Mouse (Mus musculus) brain, embryonic 18.5 days (tissue): ENCODE measurements around the gene H1f0.
A peak's percentile ranks its signal among the peaks of the same experiment; 100 is the strongest.

Experiments used
- DNase-seq: peaks from one replicate; pipeline ENCODE4 v3.0.0-alpha.2; 2012; ENCODE audit warnings: low read depth, low spot score

H1f0 gene

DNA sequence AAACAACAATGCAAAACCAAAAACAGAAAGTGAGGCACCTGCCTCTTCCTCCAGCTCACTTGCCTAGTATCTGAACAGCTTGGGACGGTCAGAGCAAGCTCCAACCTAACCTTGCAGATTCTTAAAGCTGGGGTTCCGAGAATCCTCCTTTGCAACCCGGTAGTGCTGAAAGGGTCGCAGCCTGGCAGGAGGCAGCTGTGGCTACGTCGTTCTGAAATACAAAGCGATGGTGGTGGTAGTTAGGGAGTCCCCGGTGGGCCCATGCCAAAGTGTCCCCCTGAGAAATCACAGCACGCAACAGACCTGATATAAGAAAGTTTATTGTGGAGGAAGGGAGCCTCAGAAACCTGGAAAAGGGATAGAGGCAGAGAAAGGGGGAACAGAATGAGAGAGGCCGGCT is 10.1 kb downstream of the H1f0 start:
- no peak for DNase-seq

DNA sequence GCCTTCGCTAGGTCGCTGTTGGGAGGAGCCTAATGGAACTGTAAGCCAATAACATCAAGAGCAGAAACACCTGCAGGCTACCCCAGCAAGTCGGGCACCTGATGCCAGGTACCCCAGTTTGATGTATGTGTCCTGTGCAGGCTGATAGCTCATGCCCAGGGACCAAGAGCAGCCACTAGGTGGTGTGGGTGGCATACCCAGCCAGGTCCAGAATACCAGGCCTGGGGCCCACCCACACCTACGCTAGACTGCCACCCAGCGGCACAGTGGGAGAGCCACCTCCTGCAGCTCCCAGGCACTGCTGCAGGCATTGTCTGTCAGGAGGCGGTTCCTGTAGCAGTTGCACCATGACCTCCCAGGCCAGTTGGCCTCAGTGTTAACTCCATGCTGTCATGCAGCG is 10.6 kb downstream of the H1f0 start:
- DNase-seq: no peak

DNA sequence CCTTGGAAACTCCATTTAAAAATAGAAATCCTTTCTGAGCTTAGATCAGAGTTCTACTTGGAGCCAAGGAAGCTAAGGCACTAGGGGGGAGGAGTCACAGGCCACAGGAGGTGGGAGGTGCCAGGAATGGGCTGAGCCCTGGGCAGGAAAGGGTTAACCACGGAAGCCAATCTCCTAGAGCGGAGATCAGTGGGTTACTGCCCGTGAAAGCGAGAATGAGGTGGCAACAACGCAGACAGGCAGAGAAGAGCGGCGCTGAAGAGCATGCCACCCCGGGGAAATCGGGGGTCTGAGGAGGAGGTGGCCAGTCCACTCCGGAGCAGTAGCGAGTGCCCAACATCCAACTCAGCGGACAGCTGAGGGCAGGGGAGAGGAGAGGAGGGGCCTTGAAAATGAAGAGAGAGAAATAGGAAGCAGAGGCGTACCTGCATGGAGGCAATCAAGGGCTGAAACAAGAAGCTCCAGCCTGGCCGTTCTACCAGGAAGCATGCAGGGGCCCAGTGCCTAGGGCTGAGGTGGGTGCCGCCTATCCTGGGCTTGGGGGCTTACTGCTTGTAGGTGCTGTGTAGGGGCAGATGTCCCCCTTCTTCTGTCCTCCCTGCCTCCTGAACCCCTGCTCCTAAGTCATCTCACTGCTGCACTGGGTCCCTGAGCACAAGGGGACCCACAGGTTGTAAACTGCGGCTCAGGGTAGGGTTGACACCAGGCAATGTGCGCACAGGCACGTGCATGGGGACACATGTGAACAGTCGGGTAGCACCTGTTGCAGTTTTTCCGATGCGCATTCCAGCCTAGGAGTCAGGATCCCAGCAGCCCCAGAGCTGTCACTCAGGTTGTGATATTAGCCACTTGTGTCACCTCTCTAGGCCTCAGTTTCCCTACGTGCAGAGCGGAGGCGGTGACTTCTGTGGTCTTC is 12.5 kb downstream of the H1f0 start:
- no peak for DNase-seq

DNA sequence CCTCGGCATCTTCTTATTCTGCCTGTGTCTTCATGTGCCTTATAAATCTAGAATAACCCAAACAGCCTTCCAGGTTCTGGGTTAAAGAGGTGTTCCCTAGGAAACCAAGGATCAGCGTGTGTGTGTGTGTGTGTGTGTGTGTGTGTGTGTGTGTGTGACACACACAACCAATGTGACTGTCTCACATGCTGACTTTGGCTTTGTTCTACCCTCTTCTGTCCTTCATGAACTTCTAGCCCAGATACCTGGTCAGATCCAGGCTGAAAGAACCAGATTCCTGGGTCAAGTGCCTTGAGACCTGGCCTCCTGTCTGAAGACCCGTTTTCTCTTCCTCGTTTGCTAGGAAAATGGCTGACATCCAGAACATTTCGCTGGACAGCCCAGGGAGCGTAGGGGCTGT is 13.3 kb downstream of the H1f0 start, which contains the start of gene Galr3:
TSS of gene Galr3 (plus strand) at position 301 of the 400 bp plus-strand sequence.
- no peak for DNase-seq

DNA sequence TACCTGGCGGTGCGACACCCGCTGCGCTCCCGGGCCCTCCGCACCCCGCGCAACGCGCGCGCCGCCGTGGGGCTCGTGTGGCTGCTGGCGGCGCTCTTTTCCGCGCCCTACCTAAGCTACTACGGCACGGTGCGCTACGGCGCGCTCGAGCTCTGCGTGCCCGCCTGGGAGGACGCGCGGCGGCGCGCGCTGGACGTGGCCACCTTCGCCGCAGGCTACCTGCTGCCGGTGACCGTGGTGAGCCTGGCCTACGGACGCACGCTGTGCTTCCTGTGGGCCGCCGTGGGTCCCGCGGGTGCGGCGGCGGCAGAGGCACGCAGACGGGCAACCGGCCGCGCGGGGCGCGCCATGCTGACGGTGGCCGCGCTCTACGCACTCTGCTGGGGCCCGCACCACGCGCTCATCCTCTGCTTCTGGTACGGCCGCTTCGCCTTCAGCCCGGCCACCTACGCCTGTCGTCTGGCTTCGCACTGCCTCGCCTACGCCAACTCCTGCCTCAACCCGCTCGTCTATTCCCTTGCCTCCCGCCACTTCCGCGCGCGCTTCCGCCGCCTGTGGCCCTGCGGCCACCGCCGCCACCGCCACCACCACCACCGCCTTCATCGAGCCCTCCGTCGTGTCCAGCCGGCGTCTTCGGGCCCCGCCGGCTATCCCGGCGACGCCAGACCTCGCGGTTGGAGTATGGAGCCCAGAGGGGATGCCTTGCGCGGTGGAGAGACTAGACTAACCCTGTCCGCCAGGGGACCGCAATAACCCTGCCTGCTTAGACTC is 14.7 kb downstream of the H1f0 start:
- DNase-seq: no peak

DNA sequence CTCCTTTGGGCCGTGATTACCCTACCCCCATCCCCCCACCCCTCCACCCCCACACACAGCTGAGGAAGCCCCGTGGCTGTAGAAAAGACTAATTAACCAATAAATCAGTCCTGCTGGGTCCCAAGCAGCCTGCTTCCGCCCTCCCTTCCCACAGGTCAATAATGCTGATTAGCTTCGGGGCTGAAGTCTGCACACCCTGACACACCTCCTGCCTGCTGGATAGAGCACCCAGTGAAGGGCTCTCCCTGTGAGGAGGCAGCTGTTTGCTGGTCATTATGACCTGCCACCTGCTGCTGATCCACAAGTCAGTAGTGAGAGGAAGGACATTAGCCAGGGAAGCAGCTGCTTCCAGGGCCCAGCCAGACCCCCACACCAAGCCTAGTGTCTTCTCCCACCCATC is 16.6 kb downstream of the H1f0 start:
- no peak for DNase-seq

DNA sequence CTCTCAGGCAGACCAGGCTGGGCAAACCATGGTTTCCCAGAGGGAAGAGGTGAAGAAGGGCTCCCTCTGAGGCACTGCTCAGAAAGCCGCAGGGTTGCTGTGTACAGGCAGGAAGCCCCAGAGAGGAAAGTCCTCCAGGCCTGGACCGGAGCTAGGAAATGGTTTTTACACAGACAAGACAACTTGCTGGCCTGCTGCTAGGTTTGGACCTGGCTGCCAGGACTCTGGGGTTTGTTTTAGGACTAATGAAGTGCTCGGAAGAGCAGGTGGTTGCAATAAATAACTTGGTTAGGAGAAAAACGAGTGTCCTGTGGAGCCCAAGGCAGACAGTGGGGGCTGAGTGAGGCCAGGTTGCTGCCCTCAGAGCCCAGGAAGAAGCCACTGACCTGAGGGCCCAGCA is 19.9 kb downstream of the H1f0 start:
- DNase-seq: no peak

DNA sequence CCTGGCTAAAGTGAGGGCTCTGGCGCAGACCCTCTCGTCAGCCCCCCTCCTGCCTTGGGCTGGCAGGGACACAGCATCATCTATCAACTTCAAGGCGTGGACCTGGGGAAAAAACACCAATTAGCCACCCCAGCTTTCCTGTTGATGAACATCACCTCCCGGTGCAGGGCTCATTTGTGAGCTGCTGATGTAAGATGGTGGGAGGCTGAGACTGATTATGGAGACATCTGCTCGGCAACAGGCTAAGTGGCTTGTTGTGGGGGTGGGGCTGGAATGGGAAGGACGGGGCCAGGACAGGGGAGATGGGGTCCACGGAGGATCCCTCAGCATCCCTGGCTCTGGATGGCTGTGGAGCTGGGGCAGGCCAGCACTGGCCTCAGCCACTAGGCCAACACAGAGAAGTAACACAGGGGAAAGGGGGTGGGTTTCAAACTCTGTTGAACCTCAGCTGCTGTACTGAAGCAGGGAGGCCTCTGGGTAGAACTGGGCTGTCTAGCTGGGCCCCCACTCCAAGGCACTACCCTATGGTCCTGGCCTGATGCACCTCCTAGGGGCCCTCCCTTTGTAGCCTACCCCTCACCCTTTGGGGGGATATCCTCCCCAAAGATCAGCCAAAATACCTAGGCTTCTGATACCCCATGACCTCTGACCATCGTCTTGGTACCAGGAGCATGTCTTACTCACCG is 22.1 kb downstream of the H1f0 start:
- no peak for DNase-seq

DNA sequence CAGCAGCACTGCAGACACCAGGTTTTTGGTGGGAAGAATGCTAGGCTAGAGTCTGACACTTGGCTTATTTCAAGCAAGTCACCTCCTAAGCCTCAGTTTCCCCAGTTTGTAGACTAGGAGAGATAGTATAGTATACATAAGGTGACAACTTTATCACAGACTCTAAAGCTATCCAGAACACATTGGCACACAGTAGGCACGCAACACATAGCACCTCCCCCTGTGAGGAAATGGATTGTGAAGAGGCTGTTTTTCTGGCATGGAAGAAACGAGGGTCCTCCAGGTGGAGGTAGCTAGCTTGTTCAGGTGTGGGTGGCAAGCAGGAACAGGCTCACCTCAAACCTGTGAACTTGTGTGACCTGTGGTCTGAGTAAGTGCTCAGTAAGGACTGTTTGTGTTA is 22.7 kb downstream of the H1f0 start:
- no peak for DNase-seq

DNA sequence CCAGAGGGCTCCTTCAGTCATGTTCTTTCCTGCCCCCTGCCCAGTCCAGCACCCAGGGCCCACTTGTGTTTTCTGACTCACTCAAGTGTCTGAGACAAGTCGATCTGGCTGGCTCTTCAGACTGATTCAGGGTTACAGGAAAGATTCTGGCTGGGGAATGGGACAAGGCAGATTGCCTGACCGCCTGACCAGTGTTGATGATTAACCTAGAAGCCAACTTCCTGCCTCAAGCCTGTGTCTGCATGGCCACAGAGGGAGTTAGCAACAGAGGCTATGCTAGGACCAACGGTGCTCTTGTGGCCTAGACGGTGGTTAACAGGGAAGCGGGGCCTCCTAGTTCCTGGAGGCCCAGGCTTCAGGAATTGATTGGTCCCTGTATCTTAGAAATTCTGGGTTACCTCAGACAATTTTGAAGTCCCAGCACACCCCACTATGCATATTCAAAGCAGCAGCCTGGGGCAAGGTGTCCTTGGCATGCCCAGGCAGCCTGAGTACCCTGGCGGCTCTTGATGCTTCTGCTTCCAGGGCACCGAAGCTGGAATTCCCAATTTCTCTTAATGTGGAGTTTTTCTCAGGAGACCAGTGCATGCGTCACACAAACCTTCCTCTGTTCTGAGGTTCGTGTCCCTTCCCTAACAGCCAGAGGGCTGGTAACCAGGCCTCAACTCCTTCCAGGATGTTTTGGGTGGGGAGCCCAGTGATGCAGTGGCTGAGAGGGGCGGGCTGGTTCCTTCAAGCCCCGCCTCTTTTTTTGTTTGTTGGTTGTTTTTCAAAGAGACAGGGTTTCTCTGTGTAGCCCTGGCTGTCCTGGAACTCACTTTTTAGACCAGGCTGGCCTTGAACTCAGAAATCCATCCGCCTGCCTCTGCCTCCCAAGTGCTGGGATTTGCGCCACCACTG is 23.5 kb downstream of the H1f0 start:
- no peak for DNase-seq

DNA sequence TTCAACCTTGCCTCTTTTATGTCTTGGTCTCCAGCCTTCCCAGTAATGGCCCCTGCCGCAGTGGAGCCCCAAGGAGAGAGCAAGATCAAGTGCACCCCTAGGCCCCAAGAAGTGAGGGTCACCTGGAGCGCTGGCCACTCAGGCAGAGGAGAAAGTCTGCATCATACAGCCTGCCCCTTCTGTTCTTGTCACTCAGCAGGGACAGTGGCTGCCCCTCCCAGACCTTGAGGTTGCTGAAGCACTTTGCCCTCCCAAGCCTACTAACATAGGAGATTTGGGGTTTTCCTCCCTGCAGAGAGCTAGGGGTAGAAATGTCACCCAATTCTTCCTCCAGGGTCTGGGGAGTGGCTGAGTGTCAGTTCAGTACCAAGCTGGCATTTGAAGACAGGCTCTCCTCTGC is 24.1 kb downstream of the H1f0 start:
- DNase-seq: no peak

DNA sequence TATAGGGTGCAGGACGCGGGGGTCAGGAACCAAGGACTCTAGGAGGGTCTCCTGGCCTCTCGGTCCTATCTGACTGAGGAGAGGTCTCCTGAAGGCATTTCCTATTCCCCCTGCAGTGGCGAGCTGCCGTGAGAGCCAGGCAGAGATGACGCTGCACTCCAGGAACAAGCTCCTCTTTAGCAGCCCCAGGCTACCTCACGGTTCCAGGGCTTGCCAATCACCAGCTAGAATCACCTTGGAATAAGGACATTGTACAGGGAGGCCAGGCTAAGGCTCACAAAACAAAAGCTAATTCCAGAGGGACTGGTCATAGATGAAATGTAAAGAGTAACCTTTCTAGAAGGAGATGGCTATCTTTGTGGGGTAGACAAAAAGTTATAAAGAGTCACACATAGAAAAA is 28.4 kb downstream of the H1f0 start:
- no peak for DNase-seq

DNA sequence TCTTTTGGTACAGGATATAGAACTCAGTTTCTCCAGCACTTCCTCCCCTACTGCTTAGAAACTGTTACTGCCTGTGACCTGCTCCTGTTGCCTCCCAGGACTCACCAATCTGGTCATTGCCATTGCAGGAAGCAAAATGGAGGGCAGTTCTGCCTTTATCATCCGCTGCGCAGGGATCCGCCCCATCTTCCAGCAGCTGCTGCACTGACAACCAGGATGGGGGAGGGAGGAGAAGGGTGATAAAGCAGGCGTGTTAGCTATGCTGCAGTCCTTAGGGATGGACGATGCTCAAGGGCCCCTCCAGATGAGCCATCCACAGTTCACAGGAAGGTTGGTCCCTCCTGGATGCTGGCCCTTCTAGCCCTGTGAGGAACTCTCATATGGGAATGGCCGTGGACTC is 29.6 kb downstream of the H1f0 start:
- DNase-seq: no peak

DNA sequence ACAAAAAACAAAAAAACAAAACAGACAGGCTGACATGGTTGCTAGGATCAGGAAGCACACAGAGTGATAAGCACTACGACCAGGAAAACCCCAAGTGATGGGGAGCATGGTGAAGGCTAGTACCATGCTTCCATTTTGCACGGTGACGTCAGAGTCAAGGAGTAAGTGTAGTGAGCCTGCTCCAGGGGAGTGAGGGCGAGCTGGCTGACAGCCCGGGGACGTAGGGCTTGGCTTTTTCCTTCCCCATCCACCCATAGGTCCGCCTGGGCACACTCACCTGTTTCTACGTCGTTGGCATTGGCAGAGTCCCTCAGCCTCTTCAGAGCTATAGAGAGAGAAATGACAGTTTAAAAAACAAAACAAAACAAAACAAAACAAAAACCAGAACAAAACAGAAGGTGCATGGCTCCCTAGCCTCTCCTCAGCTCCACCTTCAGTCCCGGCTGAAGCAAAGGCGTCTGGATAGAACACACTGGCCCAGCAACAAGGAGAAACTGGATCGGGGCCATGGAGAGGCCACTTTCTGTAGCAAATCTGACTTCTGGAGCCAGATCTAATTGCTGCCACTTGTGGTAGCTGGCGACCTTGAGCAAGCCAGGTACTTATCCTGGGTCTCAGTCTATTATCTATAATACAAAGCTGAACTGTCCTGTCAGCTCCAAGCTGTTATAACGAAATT is 32.8 kb downstream of the H1f0 start:
- DNase-seq: no peak

DNA sequence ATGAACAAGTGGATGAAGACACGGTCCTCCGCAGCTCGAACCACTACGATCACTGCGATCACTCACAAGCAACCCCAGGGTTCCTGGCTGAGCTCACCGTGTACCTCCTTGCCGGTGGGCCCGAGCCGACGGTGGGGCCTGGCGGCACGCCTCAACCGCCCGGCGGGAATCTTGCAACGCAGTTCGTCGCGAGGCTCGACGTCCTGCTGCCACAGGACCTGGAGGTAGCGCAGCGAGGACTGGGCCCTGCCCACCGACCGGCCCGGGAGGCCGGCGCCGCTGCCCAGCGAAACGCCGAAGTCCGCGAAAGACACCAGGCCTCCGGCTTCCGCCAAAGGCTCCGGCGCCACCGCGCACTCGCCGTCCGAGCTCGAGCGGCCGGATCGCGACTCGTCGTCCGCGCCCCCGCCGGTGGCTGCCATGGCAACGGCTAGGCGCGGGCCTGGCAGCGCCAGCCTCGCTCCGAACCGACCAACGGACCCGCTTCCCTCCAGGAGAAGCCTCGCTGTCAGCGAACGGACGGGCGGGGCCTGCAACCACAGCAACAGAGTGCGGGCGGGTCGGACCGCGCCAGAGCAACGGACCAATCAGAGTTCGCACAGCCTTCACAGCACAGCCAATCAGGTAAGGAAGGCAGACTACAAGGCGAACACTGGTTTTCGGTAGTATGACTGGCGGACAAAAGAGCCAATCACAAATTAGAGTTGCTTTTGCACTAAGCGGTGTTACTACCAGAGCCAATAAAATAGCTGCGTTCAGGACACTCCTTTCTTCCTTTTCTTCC is 34.3 kb downstream of the H1f0 start, which contains the start of gene Ankrd54:
TSS of gene Ankrd54 (minus strand) at position 518 of the 784 bp plus-strand sequence.
- peak; percentile 100 for DNase-seq

DNA sequence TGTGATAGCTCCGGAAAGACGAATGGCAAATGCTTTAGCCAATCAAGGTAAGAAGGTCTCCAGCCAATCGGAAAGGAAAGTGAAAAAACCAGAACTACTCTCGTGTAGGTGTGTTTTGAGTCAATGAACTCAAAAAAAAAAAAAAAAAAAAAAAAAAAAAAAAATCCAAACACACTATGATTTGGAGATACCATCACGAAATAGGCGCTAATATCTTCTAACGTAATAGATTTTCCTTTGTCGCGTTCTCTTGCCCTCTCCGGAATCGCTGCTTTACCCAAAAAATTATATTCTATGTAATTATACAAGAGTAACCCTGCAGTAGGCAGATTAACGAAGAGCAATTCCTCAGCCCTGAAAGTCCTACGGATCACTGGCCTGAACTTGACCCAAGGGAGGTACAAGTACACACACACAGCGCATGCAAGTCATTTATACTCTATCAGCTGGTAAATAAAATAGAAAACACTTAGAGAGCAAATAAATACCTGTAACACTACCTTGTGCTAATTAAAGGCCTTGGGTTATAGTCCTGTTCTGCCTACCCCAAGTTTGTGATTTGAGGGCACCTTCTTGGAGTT is 35.0 kb downstream of the H1f0 start:
- DNase-seq: no peak

DNA sequence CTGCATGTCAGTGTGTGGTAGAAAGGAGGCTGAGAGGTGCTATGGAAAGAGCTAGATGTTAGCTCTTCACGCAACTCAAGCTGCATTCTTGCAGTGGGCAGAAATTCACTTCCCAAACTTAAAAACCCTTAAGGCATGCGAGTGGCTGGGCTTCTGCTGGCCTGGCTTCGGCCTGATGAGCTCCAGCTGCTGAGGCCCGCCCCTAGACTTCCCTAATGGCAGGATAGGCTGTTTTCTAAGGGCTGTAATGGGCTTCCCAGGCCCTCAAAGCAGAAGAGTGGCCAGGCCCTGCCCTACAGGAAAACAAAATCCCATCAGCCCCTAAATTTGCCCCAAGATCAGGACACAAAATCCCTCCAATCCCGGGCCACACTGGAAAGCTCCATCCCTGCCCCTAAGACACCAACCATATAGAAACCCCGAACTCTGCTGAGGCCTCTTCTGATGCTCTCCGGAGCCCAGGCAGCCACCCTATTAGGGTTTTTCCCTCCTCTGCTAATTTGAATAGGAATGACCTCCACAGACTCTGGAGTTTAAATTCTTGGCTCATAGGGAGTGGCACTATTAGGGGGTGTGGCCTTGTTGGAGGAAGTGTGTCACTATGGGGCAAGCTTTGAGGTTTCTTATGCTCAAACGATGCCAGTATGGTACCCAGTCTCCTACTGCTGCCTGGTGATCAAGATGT is 37.0 kb downstream of the H1f0 start:
- no peak for DNase-seq

DNA sequence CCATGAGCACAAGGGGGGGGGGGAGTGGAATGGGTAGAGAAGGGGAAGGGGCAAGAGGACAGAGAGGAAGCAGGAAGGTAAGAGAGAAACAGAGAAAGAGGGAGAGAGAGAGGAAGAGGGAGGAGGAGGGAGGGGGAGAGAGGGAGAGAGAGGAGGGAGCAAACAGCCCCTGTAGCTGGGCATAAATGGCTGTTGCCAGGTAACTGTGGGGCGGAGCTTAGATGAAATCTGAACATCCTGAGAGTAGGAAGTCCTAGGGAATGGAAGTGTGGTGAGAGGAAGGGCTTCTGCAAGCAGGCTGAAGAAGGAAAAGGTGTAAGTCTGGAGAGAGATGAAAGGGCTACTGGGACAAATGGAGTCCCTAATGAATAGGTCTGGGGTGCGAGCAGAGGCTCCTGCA is 38.0 kb downstream of the H1f0 start:
- no peak for DNase-seq

DNA sequence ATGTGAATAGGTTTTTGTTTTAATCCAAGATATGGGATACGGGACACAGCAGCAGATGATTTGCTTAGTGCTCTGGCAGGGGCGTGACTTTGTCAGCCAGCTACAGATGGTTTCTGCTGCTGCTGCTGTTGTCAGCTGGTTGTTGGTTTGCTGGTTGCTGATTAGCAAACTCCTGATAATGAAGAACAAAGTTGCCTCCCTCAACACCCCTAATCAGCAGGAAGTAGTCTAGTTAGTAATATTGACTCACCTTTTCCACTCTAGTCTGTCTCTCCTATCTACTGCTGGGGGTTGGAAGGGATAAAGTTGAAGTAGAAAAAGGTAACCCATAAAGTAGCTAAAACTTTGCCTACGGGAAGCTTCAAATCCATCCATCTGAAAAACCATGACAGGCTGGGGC is 39.4 kb downstream of the H1f0 start:
- no peak for DNase-seq
